Mouse (Mus musculus): ENCODE data around the gene Shroom3.

- no peak for TF ChIP-seq CTCF (IDR thresholded peaks at IDR 0.05; ENCODE audit: low read depth, low read length)
- no peak for TF ChIP-seq POLR2A (IDR thresholded peaks at IDR 0.05; ENCODE audit: borderline replicate concordance, low read depth, low read length)
Measured at GRCm38 (mm10) chr5:92964691-92965090, 281.5 kb downstream of the Shroom3 start.

Data from bone marrow macrophage, adult 2 months (primary cell).